Mouse (Mus musculus) left cerebral cortex, postnatal 4 days (tissue): ENCODE measurements around the gene 4931428F04Rik. TPM values are rescaled to one million over a fixed set of nuclear protein-coding genes. Genes with fewer than 3 reads are reported as not detected.

Experiments used
- DNase-seq: peaks from one replicate; pipeline ENCODE4 v3.0.0-alpha.2; 2022
- intact Hi-C: fragments of 180-260 bp; cut with DNase I; formaldehyde crosslinking; loops from one replicate; pipeline ENCODE4 v1.15.1; 2025
- total RNA-seq, 2 experiments: library from RNA; stranded (reverse); gene quantifications; 2 replicates each; pipeline ENCODE4 v1.2.3; 2021

4931428F04Rik gene
- 100 to 1,000 TPM; 183 TPM for total RNA-seq

DNA sequence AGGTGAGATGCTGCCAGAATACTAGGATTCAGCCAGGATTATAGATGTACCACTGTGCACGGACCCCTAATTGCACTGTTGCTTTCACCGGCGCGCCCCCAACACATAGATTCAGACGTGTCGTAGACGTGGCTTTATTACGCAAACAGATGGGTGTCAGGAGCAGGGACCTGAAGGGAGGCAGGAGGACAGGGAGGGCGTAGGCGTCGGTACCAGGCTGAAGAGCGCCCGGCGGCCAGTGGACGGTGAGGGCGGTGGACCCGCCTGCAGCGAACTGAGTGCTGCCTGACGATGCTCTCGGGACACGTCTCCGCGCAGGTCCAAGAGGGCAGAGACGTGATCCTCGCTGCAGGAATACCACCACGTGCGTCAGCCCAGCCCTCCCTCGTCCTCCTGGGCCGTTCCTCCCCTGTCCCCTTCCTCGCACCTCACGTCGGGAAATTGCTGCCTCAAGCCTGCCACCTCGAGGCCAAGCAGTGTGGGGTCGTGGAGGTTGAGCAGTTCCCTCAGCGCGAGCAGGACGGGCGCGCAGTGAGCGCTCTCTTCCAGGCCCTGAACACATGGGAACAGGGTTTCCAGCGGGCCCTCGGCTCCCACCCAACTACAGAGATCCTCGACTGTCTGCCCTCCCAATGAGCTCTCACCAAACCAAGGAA lies at the start of gene 4931428F04Rik:
4931428F04Rik (minus strand) TSS at position 60 of the 656 bp plus-strand sequence.
- intact Hi-C loops, result no loop called here
- DNase-seq, result peak; percentile 73

DNA sequence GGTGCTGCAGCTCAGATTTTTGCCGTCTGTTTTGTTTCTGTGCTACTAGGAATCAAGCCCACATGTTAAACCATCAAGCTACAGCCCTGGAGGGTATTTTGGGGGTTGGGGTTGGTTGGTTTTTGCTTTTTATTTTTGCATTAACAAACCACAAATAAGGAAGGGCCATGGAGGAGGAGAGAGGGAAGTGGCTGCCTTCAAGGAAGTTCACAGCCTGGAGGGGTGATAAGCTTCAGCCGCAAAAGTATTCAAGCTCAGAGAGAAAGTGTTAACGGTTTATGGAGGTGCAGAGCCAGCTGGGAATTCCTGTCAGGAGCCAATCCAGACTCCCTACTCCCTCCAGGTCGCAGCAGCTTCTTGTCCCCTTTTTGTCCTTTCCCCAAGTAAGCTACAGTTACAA lies 49.3 kb upstream of the 4931428F04Rik start:
- no peak for DNase-seq
- intact Hi-C loops, result no loop called here

DNA sequence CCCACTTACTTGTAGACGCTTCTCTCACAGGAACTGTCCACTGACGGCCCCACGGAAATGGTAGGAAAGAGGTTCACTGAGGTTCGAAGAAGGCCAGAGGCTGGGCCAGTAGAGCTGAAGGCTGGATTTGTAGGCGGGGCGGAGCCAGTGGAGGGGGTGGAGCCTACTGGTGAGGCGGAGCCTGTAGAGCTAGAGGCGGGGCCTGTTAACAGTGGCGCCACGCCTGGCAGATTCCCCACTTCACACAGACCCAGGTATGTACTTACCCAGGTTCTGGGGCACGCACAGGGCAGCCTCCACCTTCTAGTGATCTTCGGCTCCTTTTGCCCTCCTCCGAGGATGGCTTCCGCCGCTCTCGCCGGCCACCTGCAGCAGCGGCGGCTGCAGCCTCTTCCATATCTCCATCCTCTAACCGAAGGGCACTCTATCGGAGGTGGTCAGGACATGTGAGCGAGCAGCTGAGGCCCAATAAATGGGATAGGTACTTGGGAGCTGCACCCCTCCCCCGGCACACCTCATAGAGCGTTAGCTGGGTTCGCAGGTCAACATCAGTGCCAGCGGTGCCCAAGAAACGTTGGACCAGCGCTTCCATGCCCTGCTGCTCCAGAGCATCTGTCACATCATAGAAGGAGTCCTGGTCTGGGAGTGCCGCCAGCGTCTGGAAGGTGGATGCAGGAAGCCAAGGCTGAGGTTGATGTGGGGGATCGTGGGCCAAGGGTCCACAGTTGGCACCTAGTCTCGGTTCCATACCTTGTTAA lies 46.9 kb upstream of the 4931428F04Rik start:
- intact Hi-C loops, result no loop called here
- no peak for DNase-seq

DNA sequence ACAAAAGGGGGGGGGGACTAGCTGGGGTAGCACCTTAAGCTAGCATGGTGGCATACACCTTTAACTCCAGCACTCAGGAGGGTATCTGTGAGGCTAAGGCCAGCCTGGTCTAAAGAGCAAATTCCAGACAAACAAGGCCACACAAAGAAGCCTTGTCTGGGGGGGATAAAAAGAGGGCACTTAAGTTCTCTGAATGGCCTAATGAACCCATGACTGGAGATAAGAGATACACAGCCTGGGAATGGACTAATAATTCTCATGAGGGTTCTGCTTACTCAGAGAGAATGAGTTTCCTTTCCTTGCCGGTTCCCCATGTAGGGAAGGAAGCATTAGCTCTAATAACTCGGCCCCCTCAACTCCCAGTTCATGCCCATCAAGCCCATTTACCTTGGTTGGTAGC lies 42.9 kb upstream of the 4931428F04Rik start:
- DNase-seq, result no peak
- intact Hi-C loops, result no loop called here

DNA sequence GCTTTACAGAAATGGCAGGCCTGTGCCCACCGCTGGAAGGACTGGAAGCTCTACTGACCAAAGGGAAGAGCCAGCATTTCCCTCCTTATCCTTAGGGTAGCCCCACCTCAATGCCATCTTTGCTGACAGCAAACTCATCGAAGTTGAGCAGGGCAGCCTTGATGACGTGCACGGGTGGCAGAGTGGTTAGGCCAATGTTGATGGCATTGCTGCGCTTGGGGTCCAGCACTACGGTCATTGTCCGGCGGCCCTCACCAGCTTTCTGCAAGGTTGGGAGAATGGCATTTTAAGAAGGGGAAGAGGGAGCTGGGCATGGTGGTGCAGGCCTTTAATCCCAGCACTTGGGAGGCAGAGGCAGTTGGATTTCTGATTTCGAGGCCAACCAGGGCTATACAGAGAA lies 42.3 kb upstream of the 4931428F04Rik start:
- intact Hi-C loops, result no loop called here

DNA sequence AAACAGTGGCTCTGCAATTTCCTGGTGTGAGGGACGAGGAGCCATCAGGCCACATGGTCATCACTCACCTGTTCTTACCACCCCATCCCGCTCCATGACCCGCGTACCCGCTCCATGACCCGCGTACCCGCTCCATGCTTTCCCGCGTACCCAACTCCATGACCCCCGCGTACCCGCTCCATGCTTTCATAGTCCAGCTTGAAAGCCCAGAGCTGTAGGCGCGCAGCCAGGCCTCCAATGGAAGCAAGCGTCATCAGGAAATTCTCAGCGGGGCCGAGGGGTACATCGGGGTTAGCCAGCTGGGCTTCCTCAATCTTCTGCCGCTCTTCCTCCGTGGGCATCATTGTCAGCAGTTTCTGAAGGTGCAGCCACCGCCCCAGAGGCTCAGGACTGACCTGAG lies 41.8 kb upstream of the 4931428F04Rik start:
- no peak for DNase-seq
- intact Hi-C loops, result no loop called here

More for the DNA sequence above, 42.3 kb upstream of the 4931428F04Rik start:
- DNase-seq, result no peak

DNA sequence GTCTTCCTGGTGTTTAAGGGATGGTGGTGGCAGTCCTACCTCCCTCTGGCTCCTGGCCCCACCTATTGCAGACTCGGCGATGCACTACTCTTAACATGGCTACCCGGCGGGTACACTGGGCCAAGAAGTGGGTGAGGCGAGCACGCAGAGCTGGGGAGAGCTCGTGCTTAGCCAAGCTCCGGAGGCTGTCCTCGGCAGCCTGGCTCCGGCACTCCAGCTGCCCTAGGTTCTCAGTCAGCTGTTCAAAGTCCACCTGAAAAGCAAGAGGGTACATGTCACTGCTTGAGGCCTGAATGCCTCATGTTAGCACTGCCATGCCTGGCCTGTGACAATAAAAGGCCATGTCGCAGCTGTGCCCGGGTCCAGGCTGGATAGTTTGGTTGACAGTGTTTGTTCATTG lies 40.7 kb upstream of the 4931428F04Rik start:
- no peak for DNase-seq
- intact Hi-C loops, result no loop called here

DNA sequence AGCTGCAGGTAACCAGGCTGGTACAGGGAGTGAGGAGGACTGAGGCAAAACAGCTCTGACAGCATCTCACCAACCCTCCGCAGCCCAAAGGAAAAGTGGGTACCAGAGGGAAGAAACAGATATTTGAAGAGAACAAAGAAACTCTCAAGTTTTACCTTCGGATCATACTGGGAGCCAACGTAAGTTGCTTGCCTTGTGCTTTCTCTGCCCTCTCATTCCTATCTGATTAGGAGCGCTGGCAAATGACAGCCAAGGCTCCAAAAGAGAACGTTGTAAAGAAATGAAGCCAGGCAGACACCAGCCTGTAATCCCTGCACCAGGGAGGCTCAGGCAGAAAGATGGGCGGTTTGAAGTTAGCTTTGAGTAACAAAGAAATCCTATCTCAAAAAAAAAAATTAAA lies 37.3 kb upstream of the 4931428F04Rik start:
- no peak for DNase-seq
- intact Hi-C loops, result no loop called here

DNA sequence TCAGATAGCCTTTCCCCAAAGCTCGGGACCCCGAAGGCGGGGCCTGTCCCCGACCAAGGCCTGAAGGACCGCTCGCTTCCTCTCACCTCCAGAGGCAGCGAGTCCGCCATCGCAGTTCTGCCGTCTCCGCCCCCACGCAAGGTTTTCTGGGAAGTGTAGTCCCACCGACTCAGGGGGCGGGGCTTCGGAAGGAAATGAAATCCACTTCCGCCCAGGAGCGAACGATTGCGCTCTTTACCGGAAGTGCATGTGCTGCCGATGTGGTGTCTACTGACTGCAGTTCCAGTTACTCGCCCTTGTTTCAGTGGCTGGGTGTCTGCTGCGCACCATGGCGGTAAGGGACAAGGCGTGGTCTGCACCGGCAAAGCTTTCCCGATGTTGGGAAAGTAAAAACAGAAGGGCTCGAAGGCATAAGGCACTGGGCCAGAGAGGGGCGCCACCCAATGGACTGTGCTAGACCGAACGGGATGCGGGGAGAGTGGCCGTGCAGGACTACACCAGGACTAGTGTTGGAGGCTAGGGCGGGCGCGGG lies 36.5 kb upstream of the 4931428F04Rik start, which contains the start of the genes Lrrc29 and Tmem208:
Lrrc29 (minus strand) TSS at position 138 of the 532 bp plus-strand sequence.
Tmem208 (plus strand) TSS at position 214 of the 532 bp plus-strand sequence.
- intact Hi-C loops, result no loop called here
- DNase-seq, result peak; percentile 98

DNA sequence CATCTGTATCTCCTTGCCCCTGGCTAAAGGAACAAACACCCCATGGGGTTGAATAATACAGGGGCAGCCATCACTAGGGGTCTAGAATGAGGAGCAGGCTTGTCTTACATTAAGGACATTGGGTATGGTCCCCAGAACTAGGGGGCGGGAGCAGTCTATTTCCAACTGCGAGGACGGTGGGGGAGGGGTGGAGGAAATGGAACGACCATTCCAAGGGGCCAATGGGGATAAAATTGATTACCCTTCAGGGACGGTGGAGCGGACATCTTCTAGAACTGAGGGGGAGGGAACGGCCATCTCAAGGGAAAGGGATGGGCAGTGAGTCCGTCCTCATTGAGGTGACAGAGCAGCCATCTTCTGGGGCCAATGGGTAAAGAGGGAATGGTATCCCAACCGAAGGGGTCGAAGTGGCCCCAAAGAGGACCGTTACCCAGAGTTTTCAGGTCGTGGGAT lies 36.0 kb upstream of the 4931428F04Rik start:
- intact Hi-C loops, result no loop called here
- DNase-seq, result peak; percentile 42

DNA sequence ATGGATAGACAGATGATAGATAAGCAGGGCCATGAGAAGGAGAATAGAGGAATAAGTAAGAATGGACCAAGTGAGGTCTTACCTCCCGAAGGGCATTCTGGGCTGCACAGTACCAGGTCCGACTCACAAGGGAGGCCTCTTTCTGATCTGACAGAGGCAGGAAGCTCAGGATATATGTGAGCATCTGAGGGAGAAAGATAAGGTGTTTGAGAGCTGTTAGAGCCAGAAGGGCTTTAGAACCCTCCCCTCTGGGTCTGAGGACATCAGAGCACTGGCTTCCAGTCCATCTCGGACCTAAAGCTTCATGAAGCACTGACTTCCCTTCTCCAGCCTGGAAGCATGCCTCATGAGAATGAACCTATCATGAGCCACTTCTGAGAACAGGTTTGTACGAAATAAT lies 33.5 kb upstream of the 4931428F04Rik start:
- DNase-seq, result no peak
- intact Hi-C loops, result no loop called here

DNA sequence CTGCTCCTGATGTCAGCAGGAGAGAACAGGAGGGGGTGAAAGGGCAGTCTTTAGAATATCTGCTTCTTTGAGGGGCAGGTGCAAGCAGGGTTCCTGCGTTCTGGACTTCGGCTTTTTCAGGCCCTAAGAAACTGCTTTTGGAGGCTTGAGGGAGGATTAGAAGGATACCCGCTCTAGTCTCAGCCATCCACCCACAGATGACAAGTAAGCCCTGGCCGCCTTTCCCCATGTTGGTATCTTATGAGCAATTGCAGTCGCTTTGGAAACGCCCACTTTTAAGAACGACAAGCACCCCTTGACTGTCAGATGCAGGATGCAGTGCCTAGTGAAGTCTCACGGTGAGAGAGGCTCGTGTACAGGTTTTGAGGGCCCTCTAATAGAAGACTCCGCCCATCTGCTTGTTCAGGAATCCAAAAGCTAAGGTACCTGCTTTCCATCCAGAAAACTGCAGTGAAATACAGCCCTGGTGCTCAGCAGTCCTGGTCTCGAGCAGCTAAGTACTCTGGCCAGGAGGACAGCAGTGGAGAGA lies 29.1 kb upstream of the 4931428F04Rik start:
- no peak for DNase-seq
- intact Hi-C loops, result no loop called here

DNA sequence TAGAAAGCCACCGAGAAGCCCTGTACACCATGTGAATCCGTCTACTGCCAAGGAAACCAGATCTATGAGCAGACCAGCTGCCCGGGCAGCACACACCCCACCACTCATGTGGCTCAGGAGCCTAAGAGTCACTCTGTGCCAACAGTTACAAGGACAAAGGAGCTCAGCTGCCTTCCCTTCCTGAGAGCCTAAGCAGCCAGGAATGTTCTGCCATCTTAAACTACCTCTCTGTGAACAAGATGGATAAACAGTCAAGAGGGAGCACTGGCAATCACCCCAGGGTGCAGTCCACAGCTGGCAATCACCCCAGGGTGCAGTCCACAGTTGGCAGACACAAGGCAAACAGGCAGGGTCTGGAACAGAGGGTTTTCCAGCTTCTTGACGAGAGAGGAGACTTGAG lies 28.3 kb upstream of the 4931428F04Rik start:
- no peak for DNase-seq
- intact Hi-C loops, result no loop called here

DNA sequence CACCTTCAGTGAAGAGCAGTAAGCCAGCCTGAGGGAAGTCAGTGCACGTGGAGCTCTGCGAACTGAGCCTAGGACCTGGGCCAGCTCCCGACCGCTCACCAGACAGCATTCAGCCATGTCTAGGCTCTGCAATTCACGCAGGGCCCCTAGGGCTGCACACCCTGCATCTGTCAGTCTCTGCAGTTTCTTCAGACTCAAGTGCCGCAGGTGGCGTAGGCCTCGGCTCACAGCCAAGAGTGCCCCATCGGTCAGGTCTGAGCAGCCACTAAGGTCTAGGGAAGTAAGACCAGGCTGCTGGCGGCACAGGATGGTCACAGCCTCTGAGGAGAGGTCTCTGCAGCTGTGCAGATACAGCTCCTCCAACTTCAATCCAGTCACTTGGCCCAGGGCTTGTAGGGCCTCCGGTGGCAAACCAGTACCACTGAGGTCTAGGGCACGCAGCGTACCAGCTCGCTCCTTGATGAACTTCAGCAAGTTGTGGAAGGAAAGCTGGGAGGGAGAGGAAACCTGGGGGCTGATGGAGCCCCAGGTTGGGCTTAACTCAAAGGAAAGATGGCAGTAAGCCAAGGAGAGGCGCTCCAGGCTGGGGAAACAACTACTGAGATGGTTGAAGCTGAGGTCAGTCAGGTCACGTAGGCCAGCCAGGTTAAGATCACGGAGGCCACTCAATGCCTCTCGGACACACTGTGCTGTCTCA lies 25.6 kb upstream of the 4931428F04Rik start:
- DNase-seq, result no peak
- intact Hi-C loops, result no loop called here

DNA sequence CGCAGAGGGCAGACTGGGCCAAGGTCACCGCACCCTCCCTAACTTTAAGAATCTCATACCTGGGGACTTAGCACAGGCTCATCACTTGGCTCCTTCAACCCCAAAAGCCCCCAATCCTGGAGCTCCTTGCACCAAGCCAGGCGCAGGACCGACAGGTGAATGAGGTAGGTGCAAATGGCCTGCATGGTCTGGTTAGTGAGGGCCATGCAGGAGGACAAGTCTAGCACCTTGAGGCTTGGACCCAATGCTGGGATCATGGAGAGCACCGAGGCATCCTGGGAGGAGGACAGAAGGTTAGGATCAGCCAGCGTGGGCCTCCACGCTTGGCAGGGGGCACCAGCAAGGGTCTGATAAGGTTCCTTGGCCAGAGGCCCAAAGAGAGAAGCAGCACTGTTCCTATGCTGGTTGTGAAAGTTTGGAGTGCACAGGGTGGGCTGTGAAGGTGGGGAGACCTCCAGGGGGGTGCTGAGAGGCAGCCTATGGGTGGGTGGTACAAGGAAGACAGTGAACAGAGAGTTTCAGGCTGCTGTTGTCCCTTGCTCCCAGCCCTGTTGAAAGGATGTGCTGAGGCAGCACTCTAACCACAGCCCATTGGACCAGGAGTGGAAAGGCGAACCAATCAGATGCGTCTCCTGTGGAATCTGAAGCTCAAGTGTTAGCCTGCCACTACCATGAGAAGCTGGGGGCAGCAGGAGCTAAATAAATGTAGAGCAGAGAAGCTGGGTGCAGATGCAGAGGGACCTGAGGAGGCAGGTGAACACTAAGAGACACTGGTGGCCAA lies 24.1 kb upstream of the 4931428F04Rik start:
- intact Hi-C loops, result no loop called here
- no peak for DNase-seq

DNA sequence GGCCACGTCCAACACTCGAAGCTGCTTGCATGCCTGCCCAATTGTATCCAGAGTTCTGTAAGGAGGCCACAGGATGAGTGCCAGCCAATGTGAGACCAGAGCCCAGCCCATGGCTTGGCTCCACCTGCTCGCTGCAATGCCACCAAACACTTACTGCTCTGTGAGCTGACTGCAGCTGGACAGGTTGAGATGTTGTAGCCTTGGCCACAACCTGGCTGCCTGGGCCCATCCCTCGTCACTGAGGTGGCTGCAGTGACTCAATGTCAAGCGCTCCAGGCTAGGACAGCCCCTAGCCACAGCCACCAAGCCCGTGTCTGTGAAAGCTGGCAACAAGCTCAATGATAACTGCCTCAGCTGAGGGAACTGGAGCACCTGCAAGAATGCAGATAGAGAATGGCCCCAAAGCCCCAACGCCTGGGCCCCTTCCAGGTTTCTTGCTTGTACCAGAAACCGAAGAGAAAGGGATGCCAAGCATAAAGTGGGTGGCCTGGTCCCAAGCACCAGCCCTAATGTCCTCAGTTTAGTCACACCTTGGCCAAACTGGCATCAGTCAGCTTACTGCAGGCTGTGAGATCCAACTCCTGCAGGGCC lies 23.3 kb upstream of the 4931428F04Rik start:
- intact Hi-C loops, result no loop called here
- no peak for DNase-seq

DNA sequence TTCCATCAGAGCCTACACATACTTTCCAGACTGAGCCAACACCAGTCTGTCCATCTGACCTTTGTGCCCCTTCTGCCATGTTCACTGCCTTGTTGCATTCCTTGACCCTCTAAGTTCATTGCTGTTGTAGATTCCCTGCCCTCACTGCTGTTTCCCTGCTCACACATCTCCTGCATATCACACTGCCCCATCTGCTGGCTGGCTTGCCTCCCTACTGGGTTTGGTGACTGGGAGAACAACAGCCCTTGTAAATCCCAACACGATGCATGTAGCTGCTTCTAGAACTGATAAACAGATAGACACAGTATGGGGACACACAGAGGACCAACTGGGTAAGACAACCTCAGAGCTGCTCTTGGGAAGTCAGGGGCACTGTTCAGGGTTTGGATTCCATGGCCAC lies 22.1 kb upstream of the 4931428F04Rik start:
- no peak for DNase-seq
- intact Hi-C loops, result no loop called here

DNA sequence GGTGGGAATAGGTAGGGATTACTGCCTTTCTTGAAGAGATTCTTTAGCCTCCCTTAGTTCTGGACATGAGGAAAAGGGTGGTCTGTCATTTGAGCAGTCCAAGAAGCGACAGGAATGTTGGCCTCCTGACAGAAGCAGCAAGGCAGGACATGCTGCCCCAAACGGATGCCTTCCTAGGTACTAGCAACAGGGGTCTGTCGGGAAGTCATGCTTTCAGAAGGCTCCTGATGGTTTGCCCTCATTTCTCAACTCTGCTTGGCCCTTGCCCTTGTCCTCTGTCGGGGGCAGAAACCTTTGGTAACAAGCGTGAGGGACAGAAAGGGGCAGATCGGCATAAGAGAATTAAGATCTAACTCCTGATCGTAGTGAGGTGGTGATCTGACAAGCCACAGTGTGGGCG lies 20.5 kb upstream of the 4931428F04Rik start:
- intact Hi-C loops, result no loop called here
- no peak for DNase-seq

DNA sequence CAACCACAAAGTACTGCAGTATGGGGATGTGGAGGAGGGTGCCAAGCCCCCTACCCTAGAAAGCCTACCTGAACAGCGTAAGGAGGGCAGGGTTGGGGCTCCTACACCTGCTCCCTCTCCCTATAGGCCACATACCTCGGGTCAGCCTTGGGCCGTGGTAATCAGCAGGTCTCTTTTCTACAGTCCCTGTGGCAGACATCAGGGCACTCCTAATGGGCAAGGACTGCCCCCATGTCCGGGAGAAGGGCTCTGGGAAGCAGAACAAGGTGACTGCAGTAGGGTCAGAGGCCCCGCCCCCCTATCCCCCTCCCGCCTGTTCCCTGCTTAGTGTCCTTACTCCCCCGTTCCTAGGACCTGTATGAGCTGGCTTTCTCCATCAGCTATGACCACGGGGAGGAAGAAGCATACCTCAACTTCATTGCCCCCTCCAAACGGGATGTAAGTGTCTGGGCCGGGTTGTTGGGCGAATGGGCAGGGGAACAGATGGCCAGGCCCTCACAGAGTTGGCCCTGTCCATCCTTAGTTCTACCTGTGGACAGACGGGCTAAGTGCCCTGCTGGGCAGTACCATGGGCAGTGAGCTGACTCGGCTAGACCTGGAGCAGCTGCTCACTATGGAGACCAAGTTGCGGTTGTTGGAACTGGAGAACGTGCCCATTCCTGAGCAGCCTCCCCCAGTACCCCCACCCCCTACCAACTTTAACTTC lies 19.6 kb upstream of the 4931428F04Rik start:
- peak; percentile 66 for DNase-seq
- intact Hi-C loops, result no loop called here
